Mouse (Mus musculus): ENCODE data around the gene Adamts18.

DNA sequence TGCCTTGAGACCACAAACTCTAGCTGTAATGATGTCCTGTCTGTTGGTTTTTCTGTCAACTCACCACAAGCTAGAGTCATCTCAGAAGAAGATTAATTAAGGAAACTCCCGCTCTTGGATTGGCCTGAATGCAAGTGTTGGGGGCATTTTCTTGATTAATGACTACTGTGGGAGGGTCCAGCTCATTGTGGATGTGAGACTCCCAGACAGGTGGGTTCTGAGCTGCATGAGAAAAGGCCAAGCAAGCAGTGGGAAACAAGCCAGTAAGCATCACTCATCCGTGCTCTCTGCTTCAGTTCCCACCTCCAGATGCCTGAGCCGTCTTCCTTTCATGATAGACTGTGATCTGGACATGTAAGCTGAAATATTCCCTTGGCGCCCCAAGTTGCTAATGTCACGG lies 38.6 kb downstream of the Adamts18 start:
- no peak for TF ChIP-seq CTCF (IDR thresholded peaks at IDR 0.05; ENCODE audit: control insufficient read depth, insufficient read depth, insufficient read length)
- TF ChIP-seq USF1 (IDR thresholded peaks at IDR 0.05; ENCODE audit: low read depth), result no peak
- TF ChIP-seq MAX (IDR thresholded peaks at IDR 0.05), result no peak
